8 mouse cellular contexts compared by ENCODE assay signal in genomic region chr13:45964853-45965593, GRCm38 (mm10). TPM values are rescaled to one million over a fixed set of nuclear protein-coding genes. Genes with fewer than 3 reads are reported as not detected.
DNase-seq lines count a peak whose midpoint lies in the region; ATAC-seq and TF ChIP-seq lines count a peak whose summit lies in the region.

Gene Atxn1, minus strand, starts transcription at chr13:45965008.

- intact Hi-C loops in heart, postnatal 14 days (cut with DNase I) = loop anchor here (5.0 kb wide), 6 partner anchors 78 to 353 kb away; no protein-coding TSS in a partner anchor

- H3K4me1 ChIP-seq in ES-E14 (ENCODE audit: control insufficient read depth in 2 of 2, insufficient read depth in 2 of 2, low read length in 2 of 2, poor library complexity in 1 of 2) = peaks cover 0 to 2% of the 10 kb centered on the region in 2 experiments; a peak in 3 of 4 replicates
- peaks cover 45% of the 10 kb centered on the region for H3K4me1 ChIP-seq in forebrain, embryonic 15.5 days
- H3K4me1 ChIP-seq in lung, postnatal 0 days (ENCODE audit: insufficient read depth, low read depth, low read length) = peaks cover 8% of the 10 kb centered on the region; the same call in 1 of the 2 replicates

- peak within 1 kb of the TSS; percentile 77 for H3K4me2 ChIP-seq in forebrain, embryonic 15.5 days (replicated peaks)
- peak within 1 kb of the TSS; percentile 85 for H3K4me2 ChIP-seq in lung, postnatal 0 days (replicated peaks; ENCODE audit: low read depth, low read length)

- no peaks in the 10 kb centered on the region for H3K9me3 ChIP-seq in ES-E14 (ENCODE audit: control insufficient read depth, insufficient read depth, low read depth, low read length)
- H3K9me3 ChIP-seq in forebrain, embryonic 15.5 days = no peaks in the 10 kb centered on the region
- H3K9me3 ChIP-seq in lung, postnatal 0 days (ENCODE audit: low read length) = no peaks in the 10 kb centered on the region

- 0 out of 2 replicates have a peak, but pooled peaks cover 2% of the 10 kb centered on the region for H3K27me3 ChIP-seq in forebrain, embryonic 15.5 days
- no peaks in the 10 kb centered on the region for H3K27me3 ChIP-seq in lung, postnatal 0 days (replicated peaks; ENCODE audit: insufficient read depth, low read length)

- no peaks in the 10 kb centered on the region for H3K36me3 ChIP-seq in ES-E14 (ENCODE audit: control insufficient read depth, insufficient read depth, low read length, poor library complexity, severe bottlenecking)
- no peaks in the 10 kb centered on the region for H3K36me3 ChIP-seq in forebrain, embryonic 15.5 days
- H3K36me3 ChIP-seq in lung, postnatal 0 days (ENCODE audit: insufficient read depth, low read length) = no peaks in the 10 kb centered on the region

- 0% methylated on average over 47 of the region's 53 CpGs for WGBS in forebrain, embryonic 15.5 days
- WGBS in lung, postnatal 0 days = under 1% methylated on average over 34 of the region's 53 CpGs

- no peak for DNase-seq in ES-E14 (ENCODE audit: low read depth, low spot score)
- peak; percentile 78 for DNase-seq in cerebellum, adult 11 months
- peak; percentile 81 to 84 for DNase-seq in heart, postnatal 14 days
- peak in 1 of 2 experiments; percentile 52 for DNase-seq in layer of hippocampus, adult 2 months (ENCODE audit: low spot score in 2 of 2)
- peak; percentile 95 for DNase-seq in lung, postnatal 0 days (ENCODE audit: low spot score)
- DNase-seq in ovary, postnatal 14 days (ENCODE audit: low spot score) = peak; percentile 63
- DNase-seq in thymus, postnatal 10 days (ENCODE audit: low spot score in 2 of 2) = peak; percentile 29 to 34

- TF ChIP-seq CTCF in layer of hippocampus, adult 2 months (conservative IDR thresholded peaks at IDR 0.05) = no peak
- no peak for TF ChIP-seq CTCF in lung, postnatal 0 days (IDR thresholded peaks at IDR 0.05)

- ATAC-seq in forebrain, embryonic 15.5 days (replicated peaks) = peak; percentile 79
- ATAC-seq in lung, postnatal 0 days = peak; percentile 73

- H3K4me3 ChIP-seq in ES-E14 (ENCODE audit: insufficient read depth in 1 of 2, low read depth in 1 of 2, low read length in 2 of 2, poor library complexity in 1 of 2, severe bottlenecking in 1 of 2) = peak within 1 kb of the TSS; percentile 72 to 81
- peak within 1 kb of the TSS; percentile 71 for H3K4me3 ChIP-seq in forebrain, embryonic 15.5 days
- peak within 1 kb of the TSS; percentile 99 for H3K4me3 ChIP-seq in layer of hippocampus, adult 2 months
- peak within 1 kb of the TSS; percentile 98 for H3K4me3 ChIP-seq in lung, postnatal 0 days (ENCODE audit: low read depth, low read length)

- H3K9ac ChIP-seq in ES-E14 (ENCODE audit: insufficient read depth, low read depth, low read length, poor library complexity, severe bottlenecking) = peak within 1 kb of the TSS; percentile 51
- peak within 1 kb of the TSS; percentile 88 for H3K9ac ChIP-seq in forebrain, embryonic 15.5 days (replicated peaks)
- peak within 1 kb of the TSS; percentile 98 for H3K9ac ChIP-seq in lung, postnatal 0 days (replicated peaks; ENCODE audit: low read depth)

- H3K27ac ChIP-seq in ES-E14 (ENCODE audit: insufficient read depth, low read depth, low read length, poor library complexity, severe bottlenecking) = no peak within 1 kb of the TSS
- peak within 1 kb of the TSS; percentile 97 for H3K27ac ChIP-seq in forebrain, embryonic 15.5 days (replicated peaks)
- H3K27ac ChIP-seq in layer of hippocampus, adult 2 months = peak within 1 kb of the TSS; percentile 100
- peak within 1 kb of the TSS; percentile 99 for H3K27ac ChIP-seq in lung, postnatal 0 days (ENCODE audit: low read length)

- no peak for TF ChIP-seq EP300 in lung, postnatal 0 days (IDR thresholded peaks at IDR 0.05)

- in situ Hi-C loops in ES-E14 (cut with MboI; ENCODE audit: low sequenced_read_pairs in 2 of 2, unreplicated experiment in 2 of 2) = no loop called here

TF ChIP-seq in ES-E14, 5 proteins besides CTCF, POLR2A, EP300 and RAD21:
- no peak for TF ChIP-seq CHD2 (IDR thresholded peaks at IDR 0.05; ENCODE audit: low read depth, low read length)
- no peak for TF ChIP-seq HCFC1 (IDR thresholded peaks at IDR 0.05; ENCODE audit: borderline replicate concordance, insufficient read depth, low read length)
- no peak for TF ChIP-seq MAFK (IDR thresholded peaks at IDR 0.05; ENCODE audit: insufficient read depth, low read depth, low read length)
- TF ChIP-seq ZNF384 (IDR thresholded peaks at IDR 0.05; ENCODE audit: low read depth, low read length) = no peak
- no peak for TF ChIP-seq ZC3H11A (IDR thresholded peaks at IDR 0.05; ENCODE audit: borderline replicate concordance, low read depth, low read length)

RNA-seq across cellular contexts. Expression of gene Atxn1, which starts in this region (rescaled TPM):
- 3.5 and 7.8 TPM in 2 replicates for total RNA-seq in ES-E14 (2012; rRNA removed)
- 11.6 and 12.8 TPM in 2 replicates for polyA plus RNA-seq in forebrain, embryonic 15.5 days (2015; fragmentation: Nextera tagmentation; extraction: Ambion mirVana)
- 10 to 100 TPM; 43.3 to 46.1 TPM for total RNA-seq in heart, postnatal 14 days (2021)
- total RNA-seq in layer of hippocampus, adult 2 months (2021) = 100 to 1,000 TPM; 128 to 131 TPM
- polyA plus RNA-seq in lung, postnatal 0 days (2015; fragmentation: Nextera tagmentation; extraction: Ambion mirVana) = 11.9 and 14.7 TPM in 2 replicates
